Mouse (Mus musculus): ENCODE data around the gene Eif6. TPM values are rescaled to one million over a fixed set of nuclear protein-coding genes. Genes with fewer than 3 reads are reported as not detected.

The Eif6 gene
- polyA plus RNA-seq, 1 experiment from 2014 or later, result 173 TPM

DNA sequence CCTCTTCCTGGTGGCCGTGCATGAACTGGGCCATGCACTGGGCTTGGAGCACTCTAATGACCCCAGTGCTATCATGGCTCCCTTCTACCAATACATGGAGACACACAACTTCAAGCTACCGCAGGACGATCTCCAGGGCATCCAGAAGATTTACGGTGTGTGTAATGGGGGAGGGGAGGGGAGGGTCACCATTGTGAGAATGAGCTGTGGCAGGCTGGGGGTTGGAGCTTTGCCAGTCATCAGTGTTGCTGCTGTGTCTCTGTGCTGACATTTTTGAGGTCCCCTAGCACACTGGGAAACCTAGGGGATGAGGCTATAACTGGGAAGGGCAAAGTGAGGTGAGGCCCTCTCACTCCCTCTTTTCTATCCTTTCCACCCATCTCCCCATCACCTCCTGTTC, 19.3 kb downstream of the Eif6 start:
- Histone ChIP-seq H3K27me3 (ENCODE audit: control insufficient read depth, insufficient read depth, low read length) (no peaks in the 10 kb centered on the region), H3K27ac (ENCODE audit: low read length) (no peak overlapping the region), H3K9me3 (ENCODE audit: control insufficient read depth, low read depth, low read length) (no peaks in the 10 kb centered on the region), H3K4me3 (ENCODE audit: low read depth, low read length) (no peak overlapping the region), H3K4me1 (ENCODE audit: control insufficient read depth, insufficient read depth, low read length) (no peaks in the 10 kb centered on the region), H3K36me3 (ENCODE audit: control insufficient read depth, insufficient read depth, low read length) (no peaks in the 10 kb centered on the region), H3K9ac (replicated peaks; ENCODE audit: low read depth, low read length) (no peak overlapping the region), H3K4me2 (replicated peaks; ENCODE audit: low read depth, low read length) (no peak overlapping the region)
- no peak for ATAC-seq (ENCODE audit: insufficient number of reproducible peaks, insufficient read depth, low FRiP score, low read depth)
- 49% methylated on average over 4 of the region's 4 CpGs for WGBS

GRCm38 (mm10) chr2:155806548-155806947, 20.2 kb downstream of the Eif6 start:
- no peak overlapping the region for H3K27ac ChIP-seq (ENCODE audit: low read length)
- no peaks in the 10 kb centered on the region for H3K36me3 ChIP-seq (ENCODE audit: control insufficient read depth, insufficient read depth, low read length)
- no peak overlapping the region for H3K9ac ChIP-seq (replicated peaks; ENCODE audit: low read depth, low read length)
- ATAC-seq (ENCODE audit: insufficient number of reproducible peaks, insufficient read depth, low FRiP score, low read depth), result no peak
- WGBS, result 67% methylated on average over 5 of the region's 5 CpGs
- no peaks in the 10 kb centered on the region for H3K4me1 ChIP-seq (ENCODE audit: control insufficient read depth, insufficient read depth, low read length)
- no peaks in the 10 kb centered on the region for H3K27me3 ChIP-seq (ENCODE audit: control insufficient read depth, insufficient read depth, low read length)
- no peak overlapping the region for H3K4me3 ChIP-seq (ENCODE audit: low read depth, low read length)
- no peaks in the 10 kb centered on the region for H3K9me3 ChIP-seq (ENCODE audit: control insufficient read depth, low read depth, low read length)
- H3K4me2 ChIP-seq (replicated peaks; ENCODE audit: low read depth, low read length), result no peak overlapping the region

- Histone ChIP-seq H3K36me3 (ENCODE audit: control insufficient read depth, insufficient read depth, low read length) (no peaks in the 10 kb centered on the region), H3K27ac (ENCODE audit: low read length) (no peak overlapping the region), H3K4me3 (ENCODE audit: low read depth, low read length) (no peak overlapping the region), H3K4me1 (ENCODE audit: control insufficient read depth, insufficient read depth, low read length) (no peaks in the 10 kb centered on the region), H3K9ac (replicated peaks; ENCODE audit: low read depth, low read length) (no peak overlapping the region), H3K27me3 (ENCODE audit: control insufficient read depth, insufficient read depth, low read length) (no peaks in the 10 kb centered on the region), H3K9me3 (ENCODE audit: control insufficient read depth, low read depth, low read length) (no peaks in the 10 kb centered on the region), H3K4me2 (replicated peaks; ENCODE audit: low read depth, low read length) (no peak overlapping the region)
- 82% methylated on average over 6 of the region's 6 CpGs for WGBS
- ATAC-seq (ENCODE audit: insufficient number of reproducible peaks, insufficient read depth, low FRiP score, low read depth), result no peak
Observed at GRCm38 (mm10) chr2:155805925-155806255, 20.8 kb downstream of the Eif6 start.

GRCm38 (mm10) chr2:155805231-155805924, 21.3 kb downstream of the Eif6 start:
- H3K9me3 ChIP-seq (ENCODE audit: control insufficient read depth, low read depth, low read length), result no peaks in the 10 kb centered on the region
- H3K4me2 ChIP-seq (replicated peaks; ENCODE audit: low read depth, low read length), result no peak overlapping the region
- 42% methylated on average over 6 of the region's 6 CpGs for WGBS
- H3K36me3 ChIP-seq (ENCODE audit: control insufficient read depth, insufficient read depth, low read length), result no peaks in the 10 kb centered on the region
- ATAC-seq (ENCODE audit: insufficient number of reproducible peaks, insufficient read depth, low FRiP score, low read depth), result no peak
- H3K27me3 ChIP-seq (ENCODE audit: control insufficient read depth, insufficient read depth, low read length), result no peaks in the 10 kb centered on the region
- no peak overlapping the region for H3K4me3 ChIP-seq (ENCODE audit: low read depth, low read length)
- no peaks in the 10 kb centered on the region for H3K4me1 ChIP-seq (ENCODE audit: control insufficient read depth, insufficient read depth, low read length)
- H3K27ac ChIP-seq (ENCODE audit: low read length), result no peak overlapping the region
- H3K9ac ChIP-seq (replicated peaks; ENCODE audit: low read depth, low read length), result no peak overlapping the region

- no peaks in the 10 kb centered on the region for H3K9me3 ChIP-seq (ENCODE audit: control insufficient read depth, low read depth, low read length)
- H3K9ac ChIP-seq (replicated peaks; ENCODE audit: low read depth, low read length), result no peak overlapping the region
- no peak for ATAC-seq (ENCODE audit: insufficient number of reproducible peaks, insufficient read depth, low FRiP score, low read depth)
- no peak overlapping the region for H3K4me2 ChIP-seq (replicated peaks; ENCODE audit: low read depth, low read length)
- no peak overlapping the region for H3K27ac ChIP-seq (ENCODE audit: low read length)
- H3K4me1 ChIP-seq (ENCODE audit: control insufficient read depth, insufficient read depth, low read length), result no peaks in the 10 kb centered on the region
- no peak overlapping the region for H3K4me3 ChIP-seq (ENCODE audit: low read depth, low read length)
- WGBS, result 65% methylated on average over 5 of the region's 5 CpGs
- no peaks in the 10 kb centered on the region for H3K36me3 ChIP-seq (ENCODE audit: control insufficient read depth, insufficient read depth, low read length)
- no peaks in the 10 kb centered on the region for H3K27me3 ChIP-seq (ENCODE audit: control insufficient read depth, insufficient read depth, low read length)
Observed at GRCm38 (mm10) chr2:155804053-155804452, 22.7 kb downstream of the Eif6 start.

DNA sequence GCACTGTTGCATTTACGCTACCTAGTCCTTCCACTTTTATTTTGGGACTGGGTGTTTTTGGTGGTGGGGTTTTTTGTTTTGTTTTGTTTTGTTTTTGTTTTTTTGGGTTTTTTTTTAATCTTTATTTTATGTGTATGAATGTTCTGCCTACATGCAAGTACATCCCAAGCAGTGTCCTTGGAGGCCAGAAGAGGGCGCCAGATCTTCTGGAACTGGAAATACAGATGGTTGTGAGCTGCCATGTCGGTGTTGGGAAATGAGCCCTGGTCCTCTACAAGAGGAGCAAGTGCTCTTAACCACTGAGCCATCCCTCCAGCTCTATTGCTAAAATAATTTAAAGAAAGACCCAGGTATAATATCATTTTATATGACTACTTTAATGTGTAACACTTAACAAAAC, 24.0 kb downstream of the Eif6 start:
- no peak for ATAC-seq (ENCODE audit: insufficient number of reproducible peaks, insufficient read depth, low FRiP score, low read depth)
- H3K4me1 ChIP-seq (ENCODE audit: control insufficient read depth, insufficient read depth, low read length), result no peaks in the 10 kb centered on the region
- no peak overlapping the region for H3K4me2 ChIP-seq (replicated peaks; ENCODE audit: low read depth, low read length)
- no peaks in the 10 kb centered on the region for H3K9me3 ChIP-seq (ENCODE audit: control insufficient read depth, low read depth, low read length)
- no peak overlapping the region for H3K27ac ChIP-seq (ENCODE audit: low read length)
- H3K36me3 ChIP-seq (ENCODE audit: control insufficient read depth, insufficient read depth, low read length), result no peaks in the 10 kb centered on the region
- H3K27me3 ChIP-seq (ENCODE audit: control insufficient read depth, insufficient read depth, low read length), result no peaks in the 10 kb centered on the region
- H3K9ac ChIP-seq (replicated peaks; ENCODE audit: low read depth, low read length), result no peak overlapping the region
- no peak overlapping the region for H3K4me3 ChIP-seq (ENCODE audit: low read depth, low read length)
- 48% methylated on average over 3 of the region's 3 CpGs for WGBS

DNA sequence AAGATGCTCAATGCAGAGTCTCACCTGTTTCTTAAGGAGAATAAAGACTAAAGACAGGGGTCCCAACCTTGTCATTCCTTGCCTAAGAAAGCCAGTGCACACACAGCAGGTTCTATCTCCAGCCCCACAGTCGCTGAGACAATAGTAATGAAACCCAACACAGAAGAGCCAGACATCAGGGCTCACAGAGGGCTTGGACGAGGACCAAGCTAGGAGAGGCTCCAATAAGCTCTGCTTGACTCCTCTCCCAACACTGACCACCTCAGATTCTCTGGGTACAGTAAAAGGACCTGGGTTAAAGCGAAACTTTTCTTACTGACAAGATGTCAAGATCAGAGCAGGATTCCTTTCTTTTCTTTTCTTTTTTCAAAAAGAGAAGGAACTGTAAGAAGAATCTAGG, 28.1 kb downstream of the Eif6 start:
- Histone ChIP-seq H3K9ac (replicated peaks; ENCODE audit: low read depth, low read length) (no peak overlapping the region), H3K36me3 (ENCODE audit: control insufficient read depth, insufficient read depth, low read length) (no peaks in the 10 kb centered on the region), H3K4me2 (replicated peaks; ENCODE audit: low read depth, low read length) (no peak overlapping the region), H3K27ac (ENCODE audit: low read length) (no peak overlapping the region), H3K9me3 (ENCODE audit: control insufficient read depth, low read depth, low read length) (no peaks in the 10 kb centered on the region), H3K4me1 (ENCODE audit: control insufficient read depth, insufficient read depth, low read length) (no peaks in the 10 kb centered on the region), H3K27me3 (ENCODE audit: control insufficient read depth, insufficient read depth, low read length) (no peaks in the 10 kb centered on the region), H3K4me3 (ENCODE audit: low read depth, low read length) (no peak overlapping the region)
- no peak for ATAC-seq (ENCODE audit: insufficient number of reproducible peaks, insufficient read depth, low FRiP score, low read depth)
- WGBS, result 55% methylated on average over 3 of the region's 3 CpGs

DNA sequence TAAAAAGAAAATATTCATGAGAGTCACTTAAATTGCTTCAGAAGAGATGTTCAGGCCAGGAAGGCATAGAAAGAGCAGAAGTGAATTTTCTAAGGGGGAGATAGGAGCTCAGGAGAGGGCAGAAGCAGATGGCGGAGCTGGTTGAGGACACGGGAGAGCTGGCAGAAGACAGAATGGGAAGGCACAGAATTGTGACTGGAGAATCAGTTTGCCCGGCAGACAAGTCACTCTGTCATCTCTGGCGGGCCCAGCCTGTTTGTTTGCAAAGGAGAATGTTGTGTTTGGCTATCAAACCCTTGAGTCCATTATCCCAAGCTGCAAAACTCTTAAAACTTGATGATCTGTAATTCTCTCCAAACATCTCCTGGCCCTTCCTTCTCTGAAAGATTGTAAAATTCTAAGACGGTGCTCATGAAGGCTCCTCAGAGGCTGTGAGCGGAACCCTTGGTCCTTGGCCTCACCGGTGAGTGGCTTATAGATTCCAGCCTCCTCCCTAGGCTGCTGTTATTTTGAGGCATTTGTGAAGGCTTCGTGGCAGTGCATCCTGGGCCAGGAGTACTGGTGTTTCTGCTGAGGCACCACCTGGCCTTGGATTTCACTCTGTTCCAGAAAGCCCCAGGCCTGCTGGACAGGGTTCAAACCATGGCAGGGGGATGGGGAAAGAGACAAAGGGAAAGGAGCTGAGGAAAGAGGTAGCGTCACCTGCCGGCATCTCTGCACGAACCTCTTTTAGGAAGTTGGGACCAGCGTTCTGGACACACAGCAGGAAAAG, 31.9 kb downstream of the Eif6 start:
- ATAC-seq (ENCODE audit: insufficient number of reproducible peaks, insufficient read depth, low FRiP score, low read depth), result no peak
- Histone ChIP-seq H3K4me1 (ENCODE audit: control insufficient read depth, insufficient read depth, low read length) (no peaks in the 10 kb centered on the region), H3K36me3 (ENCODE audit: control insufficient read depth, insufficient read depth, low read length) (no peaks in the 10 kb centered on the region), H3K27ac (ENCODE audit: low read length) (no peak overlapping the region), H3K9me3 (ENCODE audit: control insufficient read depth, low read depth, low read length) (no peaks in the 10 kb centered on the region), H3K4me3 (ENCODE audit: low read depth, low read length) (no peak overlapping the region), H3K27me3 (ENCODE audit: control insufficient read depth, insufficient read depth, low read length) (no peaks in the 10 kb centered on the region), H3K4me2 (replicated peaks; ENCODE audit: low read depth, low read length) (no peak overlapping the region), H3K9ac (replicated peaks; ENCODE audit: low read depth, low read length) (no peak overlapping the region)
- WGBS, result 83% methylated on average over 12 of the region's 12 CpGs
